Mouse (Mus musculus) c-Kit-negative CD71-positive TER-119-positive erythroid progenitor cells, embryonic 14.5 days (primary cell): ENCODE data around the gene Cst7.
"Not testable (repeated sequence)": the region's sequence is repeated elsewhere in the genome, so short reads cannot be mapped to it uniquely, and the experiment has no call there.

Source experiments
- DNase-seq: peaks from one replicate; pipeline ENCODE4 v3.0.0-alpha.2; 2013; ENCODE audit warnings: low read depth, low spot score

The Cst7 gene

DNA sequence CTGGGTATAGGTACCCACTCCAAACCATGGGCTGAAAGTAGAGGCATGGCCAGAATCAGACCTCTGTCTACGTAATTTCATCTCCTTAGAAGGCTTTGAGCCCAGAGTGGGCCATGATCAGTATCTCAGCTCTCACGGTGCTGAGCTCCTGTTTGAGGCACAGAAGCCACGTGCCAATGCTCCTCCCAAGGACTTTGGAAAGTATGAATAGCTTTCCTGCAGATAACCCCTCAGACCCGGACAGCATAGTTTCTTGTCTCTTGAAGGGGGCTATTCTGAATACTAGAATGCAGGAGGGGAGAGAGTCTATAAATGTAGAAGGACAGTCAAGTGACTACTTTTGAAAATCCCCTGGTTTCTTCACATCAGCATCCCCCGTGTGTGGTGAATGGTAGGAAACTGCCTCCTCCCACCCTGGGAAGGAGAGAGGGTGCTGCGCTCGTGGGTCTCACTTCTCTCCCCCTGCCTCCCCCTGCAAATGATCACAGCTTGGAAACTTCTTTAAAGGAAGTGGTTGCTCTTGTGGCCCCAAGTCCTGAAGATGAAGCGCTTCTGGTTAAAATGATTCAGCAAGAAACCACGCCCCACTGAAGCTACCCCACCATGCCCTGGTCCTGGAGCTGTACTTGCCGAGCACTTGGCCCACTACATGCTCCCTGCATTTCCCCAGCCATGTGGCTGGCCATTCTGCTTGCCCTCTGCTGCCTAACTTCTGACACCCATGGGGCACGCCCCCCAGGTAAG, at the start of gene Cst7:
Cst7 (plus strand) TSS at position 569 of the 744 bp plus-strand sequence.
- no peak for DNase-seq

DNA sequence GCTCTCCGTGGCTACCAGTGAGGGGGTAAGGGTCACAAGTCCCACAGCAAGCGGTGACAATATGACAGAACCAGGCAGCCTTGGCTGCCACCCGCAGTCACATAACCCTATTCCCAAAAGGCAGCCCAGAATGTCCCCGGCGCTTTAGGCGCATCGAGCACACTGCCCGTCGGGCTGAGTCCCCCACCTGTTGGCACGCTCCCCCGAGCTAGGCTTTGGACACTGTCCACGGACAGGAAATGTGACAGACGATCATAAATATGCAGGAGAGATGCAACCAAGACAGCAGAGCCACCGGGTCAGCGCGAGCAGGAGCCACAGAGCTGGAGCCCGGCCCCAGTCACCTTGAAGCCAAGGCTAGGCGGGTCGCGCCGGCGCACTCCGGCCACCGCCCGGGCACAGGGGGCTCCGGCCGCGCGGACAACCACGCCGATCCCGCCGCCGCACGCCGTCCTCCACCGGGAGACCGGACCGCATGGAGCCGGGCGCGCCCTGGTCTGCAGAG, 44.5 kb upstream of the Cst7 start:
- no peak for DNase-seq

DNA sequence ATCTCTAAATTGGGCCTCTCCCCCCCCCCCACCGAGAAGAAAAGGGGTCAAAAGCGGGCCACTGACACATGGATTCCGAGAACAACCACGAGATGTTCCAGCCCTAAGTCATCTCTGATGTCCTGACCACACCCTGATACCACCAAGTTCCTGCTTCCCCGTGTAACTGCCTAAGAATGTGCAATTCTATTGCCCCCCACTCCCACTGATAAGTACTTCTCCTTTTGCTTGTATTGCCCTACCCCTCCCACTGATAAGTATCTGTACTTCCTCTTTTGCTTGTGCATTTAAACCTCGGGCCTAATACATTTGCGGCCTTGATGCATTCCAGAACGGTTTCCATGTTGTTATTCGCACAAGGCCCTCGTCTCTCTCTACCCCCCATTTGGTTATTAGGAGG, 20.6 kb upstream of the Cst7 start:
- not testable (repeated sequence) for DNase-seq

DNA sequence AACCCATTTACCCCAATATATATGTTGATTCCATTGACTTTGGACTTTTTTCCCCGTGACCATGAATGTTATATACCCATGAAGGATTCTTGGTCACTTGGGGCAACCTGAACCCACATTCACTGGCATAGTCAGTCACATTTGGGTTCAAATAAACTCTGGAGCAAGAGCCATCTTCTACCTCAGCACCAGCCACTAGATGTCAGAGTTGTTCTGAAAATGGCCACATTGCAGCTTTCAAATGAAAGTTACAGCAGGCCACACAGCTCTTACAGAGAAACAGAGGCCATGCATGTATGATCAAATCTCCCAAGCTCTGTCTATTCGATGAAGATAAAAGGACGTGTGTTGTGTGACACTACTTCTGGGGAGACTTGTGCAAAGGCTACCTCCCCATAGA, 11.6 kb upstream of the Cst7 start:
- no peak for DNase-seq

DNA sequence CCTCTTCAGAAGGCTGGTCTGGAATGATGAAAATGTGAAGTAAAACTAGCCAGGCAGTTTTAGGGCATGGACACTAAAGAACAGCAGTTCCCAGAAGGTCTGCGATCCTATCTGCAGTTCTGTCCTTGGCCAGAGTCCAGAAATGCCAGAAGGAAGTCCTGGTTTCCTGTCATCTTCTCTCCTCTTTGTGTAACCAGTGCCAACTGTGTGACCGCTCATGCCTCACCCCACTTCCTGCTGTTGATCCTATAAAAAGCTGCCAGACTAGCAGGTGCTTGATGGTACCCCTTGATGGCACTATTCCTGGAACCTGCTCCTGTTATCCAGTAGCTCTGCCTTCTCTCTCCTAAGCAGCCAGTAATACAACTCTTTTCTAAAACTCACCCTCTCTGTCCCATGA, 3.2 kb upstream of the Cst7 start:
- DNase-seq = no peak

DNA sequence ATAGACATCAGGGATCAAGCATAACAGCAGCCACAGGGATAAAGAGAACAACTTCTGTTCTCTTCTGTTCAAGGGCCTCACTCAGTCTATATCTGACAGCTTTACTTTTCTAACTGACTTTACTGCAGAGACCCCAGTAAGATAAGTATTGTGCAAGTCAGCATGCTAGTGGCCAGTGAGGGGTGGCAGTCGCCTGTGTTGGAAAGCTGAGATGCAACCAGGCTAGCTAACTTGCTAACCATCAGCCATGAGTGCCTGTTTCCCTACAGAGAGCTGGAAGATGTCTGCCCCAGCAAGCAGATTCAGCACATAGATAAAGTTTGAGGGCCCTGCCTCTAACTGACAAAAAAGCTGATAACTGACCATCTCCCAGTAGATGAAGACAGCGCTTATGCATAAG, 546 bp downstream of the Cst7 start:
- no peak for DNase-seq

DNA sequence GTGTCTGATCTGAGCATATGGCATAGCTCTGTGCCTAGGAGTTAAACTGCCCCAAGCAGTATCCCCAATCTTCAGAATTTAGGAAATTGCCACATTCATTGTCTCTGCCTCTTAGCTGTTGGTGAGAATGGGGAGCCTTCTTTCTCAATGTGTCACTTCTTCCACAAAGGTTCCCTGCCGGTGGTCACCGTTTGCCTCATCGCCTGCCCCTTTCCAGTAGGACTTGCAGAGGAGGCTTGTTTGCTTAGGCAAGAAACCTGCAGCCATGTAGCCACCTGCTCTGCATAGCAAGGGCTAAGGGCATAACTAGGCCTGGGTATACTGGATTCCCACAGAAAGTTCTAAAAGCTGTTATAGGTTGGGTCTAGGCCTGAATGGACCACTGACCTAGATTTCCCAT, 2.2 kb downstream of the Cst7 start:
- DNase-seq = no peak

DNA sequence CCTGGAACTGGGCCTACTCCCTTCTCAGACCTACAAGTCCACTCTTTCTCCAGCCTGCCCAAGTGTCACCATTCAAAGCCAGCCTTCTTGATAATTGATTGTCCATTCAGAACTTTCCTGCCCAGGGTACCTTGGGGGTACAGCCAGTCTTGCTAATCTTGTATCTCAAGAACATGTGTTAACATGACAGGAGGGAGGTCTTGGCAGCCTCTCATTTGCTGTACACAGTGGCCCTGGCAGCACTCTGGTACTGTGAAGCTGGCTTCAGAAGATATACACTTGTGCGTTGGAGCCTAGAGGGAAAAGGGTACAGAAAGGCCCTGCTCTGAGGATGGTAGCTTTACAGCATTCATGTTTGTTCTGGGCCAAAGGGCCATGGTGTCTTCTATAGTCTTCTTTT, 6.0 kb downstream of the Cst7 start:
- DNase-seq = no peak

DNA sequence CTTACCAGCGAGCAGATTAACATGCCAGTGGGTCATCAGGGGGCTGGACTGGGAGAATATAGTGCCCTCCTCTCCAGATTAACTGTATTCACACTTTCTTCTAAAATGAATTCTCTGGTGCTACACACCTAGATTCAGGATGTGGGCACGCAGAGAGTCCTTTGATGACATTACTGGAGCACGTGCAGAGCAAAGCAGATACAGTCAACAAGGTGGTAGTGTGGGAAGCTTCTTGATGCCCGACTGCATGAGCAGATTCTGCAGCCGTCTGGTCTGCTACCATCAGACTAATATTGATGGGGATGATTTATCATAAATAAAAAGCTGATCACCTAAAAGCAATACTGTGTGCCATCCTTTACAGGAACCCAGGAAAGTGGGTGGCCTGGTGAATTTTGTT, 8.4 kb downstream of the Cst7 start:
- DNase-seq = no peak

DNA sequence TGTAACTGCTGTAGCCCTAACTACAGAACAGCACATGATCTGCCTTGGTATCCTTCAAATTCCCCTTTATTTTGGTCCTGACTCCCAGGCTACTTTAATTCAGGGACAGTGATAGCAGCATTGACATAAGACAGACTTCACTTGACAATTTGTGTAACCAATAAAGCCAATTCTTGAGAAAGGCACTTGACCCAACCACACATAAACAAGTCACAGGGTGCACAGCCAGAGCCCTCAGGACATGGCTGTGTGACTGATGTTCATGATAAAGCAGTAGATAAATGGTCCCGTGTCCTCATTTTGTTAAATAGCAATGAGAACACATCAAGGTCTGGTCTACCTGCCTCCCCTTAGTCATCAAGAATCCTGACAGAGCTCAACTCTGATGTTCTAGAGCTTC, 9.4 kb downstream of the Cst7 start:
- DNase-seq = no peak

DNA sequence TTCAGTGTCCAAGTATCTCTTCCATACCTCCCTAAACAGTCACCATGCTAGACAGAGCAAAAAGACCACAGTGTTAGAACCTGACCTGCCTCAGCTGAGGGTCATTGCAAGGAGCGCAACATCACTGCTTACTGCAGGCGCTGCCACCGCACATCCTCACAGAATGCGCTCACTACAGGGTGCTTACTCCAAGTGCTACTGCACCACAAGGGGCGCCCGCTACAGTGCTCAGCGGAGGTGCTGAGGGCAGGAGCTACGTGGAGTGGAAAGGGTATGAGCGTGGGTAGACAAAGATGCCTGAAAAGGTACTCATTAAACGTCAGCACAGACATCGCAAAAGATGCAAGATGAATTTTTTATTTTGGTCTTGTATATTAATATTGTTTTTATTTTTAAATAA, 18.9 kb downstream of the Cst7 start:
- no peak for DNase-seq

DNA sequence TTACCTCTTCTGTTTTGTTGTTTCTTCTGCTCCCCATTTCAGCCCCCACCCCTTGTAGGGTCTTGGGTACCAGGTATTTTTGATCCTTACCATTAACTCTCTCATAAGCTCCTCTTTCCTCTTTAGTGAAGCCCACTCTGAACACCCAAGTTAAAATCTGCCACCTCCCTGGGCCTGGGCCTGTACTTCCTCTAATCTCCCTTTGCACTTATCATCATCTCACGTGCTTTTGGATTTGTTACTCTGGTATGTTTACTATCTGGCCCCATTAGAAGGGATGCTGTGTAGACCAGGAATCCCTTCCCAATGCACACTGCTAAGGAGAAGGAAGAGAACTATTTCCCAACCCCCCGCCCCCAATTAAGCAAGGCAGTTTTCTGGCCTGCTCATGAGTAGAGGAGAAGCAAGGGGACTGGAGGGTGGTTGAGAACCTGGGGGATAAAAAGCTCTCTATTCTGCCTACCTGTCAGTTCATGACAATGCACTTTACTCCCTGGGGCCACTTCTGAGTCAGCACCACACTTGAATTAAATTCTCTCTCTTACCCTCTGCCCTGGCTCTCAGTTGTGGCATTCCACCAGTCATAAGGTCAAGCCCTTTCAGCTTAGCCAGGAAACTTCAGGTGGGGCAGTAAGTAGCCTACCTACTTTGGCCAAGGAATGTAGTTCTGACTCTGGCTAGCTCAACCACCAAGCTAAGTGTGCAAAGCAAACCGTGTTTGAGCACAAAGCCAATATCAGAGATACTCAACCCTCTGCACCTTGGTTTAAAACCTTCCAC, 25.4 kb downstream of the Cst7 start:
- DNase-seq = no peak

DNA sequence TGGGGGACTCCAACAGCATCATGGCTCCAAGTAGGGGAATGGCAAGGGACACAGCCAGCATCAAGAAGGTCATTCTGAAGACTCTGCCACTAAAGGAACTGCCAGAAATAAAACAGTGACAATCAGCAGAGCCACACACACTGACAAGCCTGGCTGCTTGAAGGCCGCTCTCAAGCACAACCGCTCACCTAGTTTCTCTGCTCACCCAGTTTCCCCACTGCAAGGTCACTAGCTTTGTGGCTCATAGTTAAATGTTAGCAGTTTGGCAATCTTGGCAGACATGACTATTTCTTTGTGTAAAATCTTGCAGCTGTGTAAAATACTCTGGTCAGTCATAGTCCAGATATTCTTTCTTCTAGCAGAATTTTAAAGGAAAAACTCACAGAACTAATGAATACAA, 30.0 kb downstream of the Cst7 start:
- no peak for DNase-seq

DNA sequence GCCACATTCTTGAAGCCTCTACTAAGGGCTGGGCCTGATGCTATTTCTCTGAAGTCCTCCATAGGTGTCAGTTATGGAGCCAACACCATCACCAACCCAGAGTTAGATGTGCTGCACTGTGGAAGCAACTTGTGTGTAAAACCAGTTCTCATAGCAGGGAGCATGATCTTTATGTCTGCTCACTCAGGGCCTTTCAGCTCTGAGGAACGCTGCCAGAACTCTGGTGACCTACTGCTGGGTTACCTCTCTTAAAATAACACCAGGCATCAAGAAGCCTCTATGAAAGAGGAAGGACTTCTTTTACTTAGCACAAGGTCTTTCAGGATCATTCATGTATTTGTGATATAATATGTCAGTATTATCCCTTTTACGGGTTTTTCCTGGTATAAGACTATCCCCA, 32.0 kb downstream of the Cst7 start:
- DNase-seq = no peak

DNA sequence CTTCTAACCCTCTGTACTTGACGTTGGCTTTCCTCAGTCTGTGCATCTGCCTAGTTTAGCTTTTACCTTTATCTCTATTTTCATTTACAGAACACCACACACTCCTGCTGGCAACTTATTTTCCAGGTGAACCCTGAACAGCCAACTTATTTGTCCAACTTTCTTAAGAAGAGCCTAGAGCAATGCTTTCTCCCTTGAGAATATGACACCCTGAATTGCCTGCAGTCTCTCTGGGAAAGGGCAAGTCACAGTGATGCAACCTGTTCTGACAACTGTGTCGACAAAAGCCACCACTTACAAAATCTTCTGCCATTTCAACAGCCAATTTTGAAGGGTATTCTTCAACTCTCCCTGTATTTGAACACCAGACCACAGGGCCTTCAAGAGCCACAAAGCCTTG, 34.6 kb downstream of the Cst7 start:
- no peak for DNase-seq

DNA sequence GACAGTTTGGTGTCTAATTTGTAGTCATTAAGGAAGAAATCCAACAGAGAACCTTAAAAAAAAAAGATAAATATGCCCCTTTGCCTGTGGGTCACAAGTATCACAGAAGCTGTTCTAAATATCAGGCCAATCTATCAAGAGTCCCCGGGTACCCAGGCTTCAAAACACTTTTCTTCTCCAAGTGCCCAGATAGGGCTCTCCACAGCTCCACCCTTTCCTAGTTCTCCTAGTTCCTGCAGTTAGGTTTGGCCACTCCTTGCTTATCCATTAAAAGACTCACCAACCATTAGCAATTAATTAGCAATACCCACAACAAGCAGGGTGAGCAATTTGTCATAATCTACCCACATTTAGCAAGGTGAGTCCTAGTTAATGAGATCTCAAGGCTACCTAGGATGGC, 36.9 kb downstream of the Cst7 start:
- DNase-seq = peak; percentile 6

DNA sequence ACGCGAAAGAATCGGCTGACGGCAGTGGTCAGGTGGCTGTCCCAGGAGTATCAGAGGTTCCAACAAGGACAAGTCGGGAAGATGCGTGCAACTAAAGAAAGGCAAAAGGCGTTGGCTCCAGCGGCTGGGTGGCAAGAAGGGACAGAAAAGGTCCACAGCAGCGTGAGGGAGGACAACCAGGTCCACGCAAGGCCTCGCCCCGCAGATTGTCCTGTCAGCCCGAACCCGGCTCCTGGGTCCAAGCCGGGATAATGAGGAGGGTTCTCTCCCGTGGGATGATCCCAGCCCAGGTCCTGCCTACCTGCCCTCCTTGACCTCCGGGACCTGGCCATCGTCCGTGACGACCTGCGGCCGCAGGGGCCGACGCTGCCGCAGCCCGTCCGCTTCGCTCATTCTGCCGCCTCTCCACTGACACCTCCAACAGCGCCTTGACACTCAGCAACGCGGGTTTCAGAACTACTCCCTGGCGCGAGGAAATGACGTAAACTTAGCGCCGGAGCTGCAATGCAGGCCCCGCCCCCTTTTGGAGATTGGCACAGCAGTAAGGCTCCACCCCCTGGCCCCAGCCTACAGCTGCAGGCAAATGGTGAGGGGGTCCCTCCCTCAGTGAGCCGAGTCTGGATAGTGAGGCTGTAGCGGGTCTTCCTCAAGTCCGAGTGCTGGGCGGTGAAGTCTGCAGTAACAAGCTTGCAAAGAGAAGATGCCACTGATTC, 38.0 kb downstream of the Cst7 start, which contains the start of gene Apmap:
Apmap (minus strand) TSS at position 481 of the 713 bp plus-strand sequence.
- DNase-seq = peak; percentile 93

DNA sequence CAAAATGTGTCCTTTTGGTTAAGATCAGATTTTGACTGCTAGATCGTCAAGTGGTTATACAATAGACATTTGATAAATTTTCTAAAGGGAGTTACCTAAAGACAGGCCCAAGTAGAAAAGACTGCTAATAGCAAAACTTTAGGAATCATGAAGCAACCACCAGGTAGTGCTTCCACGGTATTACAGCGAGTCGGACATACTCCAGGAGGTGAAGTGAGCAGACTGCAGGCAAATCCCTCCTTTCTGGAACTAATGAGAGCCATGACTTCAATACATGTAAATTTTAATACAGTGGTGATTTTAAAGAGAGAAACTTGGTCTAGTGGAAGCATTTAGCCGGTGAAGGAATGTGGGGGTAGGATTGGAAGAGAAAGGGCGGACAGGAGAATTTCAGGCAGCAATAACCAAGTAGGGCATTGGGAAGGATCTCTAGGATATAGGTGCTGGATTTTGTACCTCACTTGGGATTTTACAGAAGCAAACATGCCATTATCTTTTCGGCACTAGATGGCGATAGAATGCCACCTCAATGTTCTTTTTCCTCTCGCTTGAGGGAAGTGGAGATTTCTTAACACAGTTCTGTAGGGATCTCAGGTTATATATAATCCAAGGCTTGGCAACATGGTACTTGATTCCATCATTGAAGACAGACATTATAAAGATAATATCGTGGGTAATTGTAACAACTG, 38.8 kb downstream of the Cst7 start:
- peak; percentile 67 for DNase-seq

DNA sequence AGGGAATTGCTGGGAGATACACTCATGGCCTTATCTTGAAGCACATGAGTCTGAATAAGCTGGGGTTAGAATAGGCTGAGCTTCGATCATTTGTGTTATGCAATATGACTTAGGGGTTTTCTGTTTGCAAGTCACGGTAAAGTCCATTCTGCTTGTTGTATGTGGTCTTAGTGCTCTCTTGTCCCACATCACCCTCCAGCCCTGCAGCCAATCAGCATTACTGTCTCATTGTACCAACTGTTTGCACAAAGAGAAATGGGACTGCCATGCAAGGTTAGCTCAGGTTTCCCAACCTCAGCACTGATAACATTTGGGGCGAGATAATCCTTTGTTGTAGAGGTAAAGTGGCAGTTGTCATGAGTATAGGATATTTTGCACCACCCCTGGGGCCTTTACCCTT, 39.9 kb downstream of the Cst7 start:
- DNase-seq = no peak

DNA sequence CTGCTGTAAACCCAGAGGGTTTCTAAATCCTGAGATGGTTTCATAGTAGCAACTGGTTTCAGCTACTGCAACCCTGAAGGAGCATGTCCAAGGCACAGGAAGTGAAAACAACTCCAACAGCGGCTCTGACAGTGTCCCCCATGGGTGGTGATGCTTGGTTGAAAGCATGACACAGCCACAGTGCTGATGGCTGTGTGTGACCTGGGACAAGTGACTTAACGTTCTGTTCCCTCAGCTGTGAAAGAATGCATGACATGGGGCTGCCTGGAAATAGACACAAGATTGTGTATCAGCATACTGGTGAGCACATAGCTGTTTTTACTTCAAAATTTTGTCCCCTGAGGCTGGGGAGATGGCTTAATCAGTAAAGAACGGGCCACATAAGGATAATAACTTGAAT, 51.5 kb downstream of the Cst7 start:
- DNase-seq = no peak

DNA sequence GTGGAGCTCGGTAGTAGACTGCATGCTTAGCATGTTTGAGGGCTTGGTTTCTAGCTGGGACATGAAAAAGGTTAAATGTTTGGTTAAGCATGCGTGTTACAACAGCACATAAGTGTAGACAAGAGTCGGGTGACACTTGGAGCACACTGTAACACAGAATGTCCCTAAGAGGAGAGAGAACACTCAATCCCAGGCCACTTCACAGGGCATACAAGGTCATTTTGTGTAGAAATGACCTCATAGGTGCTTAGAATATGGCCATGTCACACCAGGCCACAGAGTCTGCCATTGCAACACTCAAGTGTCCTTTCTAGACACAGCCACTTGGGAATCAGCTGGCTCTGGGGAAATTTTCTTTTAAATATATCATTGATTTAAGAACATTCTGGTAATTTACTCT, 53.7 kb downstream of the Cst7 start:
- no peak for DNase-seq

DNA sequence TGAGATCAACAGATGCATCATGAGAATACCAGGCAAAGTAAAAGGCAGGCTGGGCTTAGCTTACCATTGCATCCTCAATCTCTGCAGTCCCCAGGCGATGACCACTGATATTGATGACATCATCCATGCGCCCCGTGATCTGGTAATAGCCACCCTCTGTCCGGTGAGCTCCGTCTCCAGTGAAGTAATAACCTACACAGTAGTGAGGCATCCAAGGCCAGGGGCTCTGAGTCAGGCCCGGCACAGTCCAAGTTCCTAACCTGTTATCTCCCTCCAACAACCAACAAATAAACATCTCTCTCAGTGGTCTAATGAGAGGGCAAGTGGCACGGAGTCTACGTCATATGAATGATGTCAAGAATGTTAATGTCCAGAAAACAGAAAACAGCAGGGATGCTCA, 54.7 kb downstream of the Cst7 start:
- no peak for DNase-seq
